Mouse (Mus musculus): Measurements from ENCODE around the gene Pdcl2. TPM values are rescaled to one million over a fixed set of nuclear protein-coding genes. Genes with fewer than 3 reads are reported as not detected.

Gene Pdcl2
- polyA plus RNA-seq, 2 experiments from 2014 or later, result not detected

DNA sequence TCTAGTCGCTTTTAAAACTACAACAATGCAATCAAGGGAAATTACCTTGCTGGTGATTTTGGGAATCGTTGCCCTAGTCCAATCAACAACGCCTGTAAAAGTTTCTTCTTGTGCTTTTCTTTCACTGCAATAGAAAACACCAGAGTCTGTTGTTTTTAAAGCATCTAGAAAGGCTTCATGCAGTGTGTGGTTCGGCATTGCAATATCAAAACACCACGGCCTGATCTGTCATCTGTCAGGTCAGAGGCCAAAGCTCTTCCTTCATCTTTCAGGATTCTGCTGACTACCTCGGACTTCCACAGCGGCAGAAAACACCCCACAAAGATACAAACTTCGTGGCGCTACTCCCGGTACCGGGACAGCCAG lies 27.6 kb downstream of the Pdcl2 start:
- peak; percentile 2 for ATAC-seq

DNA sequence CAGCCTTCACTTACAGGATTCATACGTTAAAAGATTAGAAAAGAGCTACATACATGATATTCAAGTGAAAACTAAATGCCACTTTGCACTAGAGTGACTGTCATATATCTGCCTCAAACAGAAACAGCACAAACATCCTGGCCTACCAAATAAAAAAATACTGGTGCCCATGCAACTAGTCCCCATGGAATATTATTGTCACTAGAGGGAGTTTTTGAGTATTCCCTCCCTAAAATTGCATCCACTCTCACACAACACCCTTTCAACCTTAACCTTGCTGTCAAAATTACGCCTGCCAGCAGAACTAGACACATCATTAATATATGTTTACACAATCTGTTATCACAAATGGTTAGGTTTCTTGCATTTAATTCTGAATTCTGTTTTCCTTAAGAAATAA lies 28.9 kb downstream of the Pdcl2 start:
- ATAC-seq, result no peak

DNA sequence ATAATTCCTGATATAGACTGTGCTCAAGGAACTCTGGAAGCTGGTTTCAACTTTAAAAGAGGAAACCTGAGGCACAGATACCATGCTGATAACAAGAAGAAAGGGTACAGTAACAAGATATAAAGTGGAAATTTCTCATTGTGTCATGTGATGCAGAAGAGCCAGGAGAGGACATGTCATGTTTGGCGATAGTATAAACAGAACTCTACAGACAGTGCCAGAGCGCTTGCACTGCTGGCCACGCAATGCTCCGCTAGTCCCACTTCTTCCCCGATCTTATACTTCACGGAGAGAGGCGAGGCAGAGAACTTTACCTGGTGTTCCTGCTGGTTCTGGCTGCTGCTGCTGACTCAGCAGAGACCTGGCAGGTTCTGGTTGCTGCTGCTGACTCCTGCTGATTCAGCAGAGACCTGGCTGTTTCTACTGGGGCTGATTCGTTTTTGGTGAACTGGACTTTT lies 41.7 kb downstream of the Pdcl2 start:
- no peak for ATAC-seq

DNA sequence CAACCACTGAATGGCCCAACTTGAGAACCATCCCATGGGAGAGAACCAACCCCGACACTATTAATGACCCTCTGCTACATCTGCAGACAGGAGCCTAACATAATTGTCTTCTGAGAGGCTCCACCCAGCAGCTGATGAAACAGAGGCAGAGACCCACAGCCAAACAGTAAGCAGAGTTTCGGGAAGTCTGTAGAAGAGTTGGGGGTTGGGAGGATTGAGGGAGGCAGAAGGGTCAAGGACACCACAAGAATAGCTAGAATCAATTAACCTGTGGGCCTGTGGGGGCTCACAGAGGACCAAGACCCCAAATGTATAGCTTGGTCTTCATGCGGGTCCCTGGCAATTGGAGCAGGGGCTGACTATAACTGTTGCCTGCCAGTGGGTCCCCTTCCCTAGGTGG lies 42.7 kb downstream of the Pdcl2 start:
- no peak for ATAC-seq

DNA sequence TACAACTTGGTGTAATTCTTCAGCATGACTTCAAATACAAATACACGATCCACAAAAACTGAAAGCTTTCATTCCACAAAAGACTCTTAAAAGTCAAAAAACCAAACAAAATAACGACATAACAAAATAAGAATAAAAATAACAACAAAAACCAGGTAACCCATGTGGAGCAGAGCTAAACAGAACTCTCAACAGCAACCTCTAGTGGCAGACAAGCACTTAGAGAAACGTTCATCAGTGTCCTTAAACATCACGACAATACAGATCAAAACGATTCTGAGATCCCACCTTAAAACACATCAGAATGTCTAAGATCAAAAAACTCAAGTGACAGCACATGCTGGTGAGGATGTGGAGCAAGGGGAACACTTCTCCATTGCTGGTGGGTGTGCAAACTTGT lies 43.9 kb downstream of the Pdcl2 start:
- ATAC-seq, result peak; percentile 53

DNA sequence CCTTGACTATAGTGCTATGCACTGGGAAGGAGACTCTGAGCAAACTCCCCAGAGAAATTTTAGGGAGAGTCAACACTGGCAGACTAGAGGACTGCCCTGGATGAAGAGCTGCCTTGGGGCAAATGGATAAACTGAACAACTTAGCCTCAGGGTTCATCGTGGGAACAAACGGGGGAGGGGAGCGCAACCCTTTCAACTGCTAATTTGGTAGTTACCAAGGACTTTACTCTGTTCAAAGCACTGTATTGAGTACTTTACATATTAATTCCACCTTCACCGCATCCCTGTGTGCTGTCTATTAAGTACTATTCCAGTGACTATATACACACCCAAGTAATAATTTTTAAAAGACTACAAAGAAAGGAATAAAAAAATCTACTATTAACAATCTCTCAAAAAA lies 45.3 kb downstream of the Pdcl2 start:
- ATAC-seq, result no peak

DNA sequence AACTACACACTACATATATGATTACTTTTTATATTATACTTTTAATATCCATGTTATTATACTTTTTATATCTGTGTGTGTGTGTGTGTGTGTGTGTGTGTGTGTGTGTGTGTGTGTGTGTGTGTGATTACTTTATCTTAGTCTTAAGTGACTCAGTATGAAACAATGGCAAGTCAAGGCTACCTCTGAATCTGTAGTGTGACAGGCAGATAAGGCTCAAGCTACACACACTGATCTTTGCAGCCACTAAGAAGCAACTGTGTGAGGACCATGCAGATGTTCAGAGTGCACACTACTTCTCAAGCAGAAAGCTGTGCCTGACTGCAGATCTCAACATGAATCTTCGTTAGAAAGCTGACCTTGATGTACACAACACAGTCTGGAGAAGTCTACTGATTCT lies 47.1 kb downstream of the Pdcl2 start:
- ATAC-seq, result no peak

DNA sequence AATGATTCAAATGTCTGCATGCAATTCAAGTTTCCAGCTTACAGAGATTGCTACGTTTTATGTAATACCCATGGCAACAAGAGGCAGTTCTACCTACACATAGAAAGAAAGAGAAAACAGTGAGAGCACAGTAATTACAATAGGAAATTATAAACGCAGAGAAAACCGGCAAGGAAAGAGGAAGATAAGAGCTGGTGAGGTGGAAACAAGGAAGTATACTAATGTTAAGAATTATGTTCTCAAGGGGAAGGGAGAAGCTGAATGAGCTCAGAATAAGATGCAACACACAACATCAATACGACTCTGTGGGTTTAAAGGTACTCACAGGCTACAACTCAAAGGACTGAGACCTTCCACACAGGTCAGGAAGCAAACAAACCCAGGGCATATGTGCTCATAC lies 56.0 kb downstream of the Pdcl2 start:
- no peak for ATAC-seq

Other genes with a start within 250 kb of the Pdcl2 start
- 10 to 100 TPM; 31.0 to 32.4 TPM for gene Srd5a3, start 190.9 kb downstream of the Pdcl2 start, polyA plus RNA-seq (2017; shearing (Covaris generic))
- gene Tmem165, start 147.3 kb downstream of the Pdcl2 start, polyA plus RNA-seq (2017; shearing (Covaris generic)), result 10 to 100 TPM; 11.3 to 14.3 TPM
- 10 to 100 TPM; 15.9 to 19.1 TPM for gene Clock, start 26.4 kb downstream of the Pdcl2 start, polyA plus RNA-seq (2017; shearing (Covaris generic))
- gene Nmu, start 32.6 kb upstream of the Pdcl2 start, polyA plus RNA-seq (2017; shearing (Covaris generic)), result not detected
- gene Gm7271, start 152.9 kb upstream of the Pdcl2 start, polyA plus RNA-seq (2017; shearing (Covaris generic)), result not detected
- gene Exoc1, start 198.2 kb upstream of the Pdcl2 start, polyA plus RNA-seq (2017; shearing (Covaris generic)), result 10 to 100 TPM; 51.5 to 88.9 TPM